Comparison of ENCODE assay signal across 19 mouse cellular contexts in genomic region chr11:19005913-19006693, GRCm38 (mm10). TPM values are rescaled to one million over a fixed set of nuclear protein-coding genes. Genes with fewer than 3 reads are reported as not detected.
DNase-seq lines count a peak whose midpoint lies in the region; ATAC-seq and TF ChIP-seq lines count a peak whose summit lies in the region.
"Had no signal": no experiment of that assay in that cellular context is flagged by ENCODE, and none has a peak within 500 bp of the region (broad histone marks: within the 10 kb centered on the region; RNA-seq: fewer than 3 reads in every experiment).

No protein-coding gene starts in this region.

- 0 out of 2 replicates have a peak, but pooled peaks cover 3% of the 10 kb centered on the region for H3K36me3 ChIP-seq in embryonic facial prominence, embryonic 12.5 days
- H3K36me3 ChIP-seq in embryonic facial prominence, embryonic 10.5 days (replicated peaks): peaks cover 45% of the 10 kb centered on the region
- H3K36me3 ChIP-seq in kidney, embryonic 16.5 days (ENCODE audit: insufficient read depth, low read length): peaks cover 9% of the 10 kb centered on the region; the same call in 1 of the 2 replicates
- H3K36me3 ChIP-seq in neural tube, embryonic 13.5 days: 0 out of 2 replicates have a peak, but pooled peaks cover 15% of the 10 kb centered on the region
- H3K36me3 ChIP-seq in forebrain, embryonic 16.5 days (ENCODE audit: control insufficient read depth, insufficient read depth): no peaks in the 10 kb centered on the region
- H3K36me3 ChIP-seq: midbrain, embryonic 15.5 days had no signal

- H3K9ac ChIP-seq in embryonic facial prominence, embryonic 12.5 days: no peak overlapping the region
- no peak overlapping the region for H3K9ac ChIP-seq in kidney, embryonic 16.5 days (replicated peaks; ENCODE audit: low read length)
- peak overlapping the region; percentile 31; the same call in 1 of the 2 replicates for H3K9ac ChIP-seq in neural tube, embryonic 13.5 days
- no peak overlapping the region for H3K9ac ChIP-seq in forebrain, embryonic 16.5 days (replicated peaks; ENCODE audit: low read depth, low read length)
- H3K9ac ChIP-seq: forebrain, postnatal 0 days; heart, embryonic 12.5 days; midbrain, embryonic 15.5 days had no signal

- no peaks in the 10 kb centered on the region for H3K9me3 ChIP-seq in embryonic facial prominence, embryonic 12.5 days
- no peaks in the 10 kb centered on the region for H3K9me3 ChIP-seq in embryonic facial prominence, embryonic 10.5 days
- no peaks in the 10 kb centered on the region for H3K9me3 ChIP-seq in kidney, embryonic 16.5 days (ENCODE audit: low read length)
- no peaks in the 10 kb centered on the region for H3K9me3 ChIP-seq in neural tube, embryonic 13.5 days
- no peaks in the 10 kb centered on the region for H3K9me3 ChIP-seq in forebrain, embryonic 16.5 days (ENCODE audit: control insufficient read depth, low read length)
- H3K9me3 ChIP-seq: heart, embryonic 12.5 days; midbrain, embryonic 15.5 days had no signal

- WGBS in embryonic facial prominence, embryonic 12.5 days: 50% methylated on average over 3 of the region's 3 CpGs
- 46% methylated on average over 3 of the region's 3 CpGs for WGBS in embryonic facial prominence, embryonic 10.5 days
- WGBS in kidney, embryonic 16.5 days: 48% methylated on average over 3 of the region's 3 CpGs
- 39% methylated on average over 3 of the region's 3 CpGs for WGBS in neural tube, embryonic 13.5 days
- 40% methylated on average over 3 of the region's 3 CpGs for WGBS in forebrain, embryonic 16.5 days

- peaks cover 12% of the 10 kb centered on the region for H3K4me1 ChIP-seq in embryonic facial prominence, embryonic 12.5 days
- peaks cover 36% of the 10 kb centered on the region for H3K4me1 ChIP-seq in embryonic facial prominence, embryonic 10.5 days
- H3K4me1 ChIP-seq in kidney, embryonic 16.5 days (ENCODE audit: insufficient read depth, low read length): peaks cover 35% of the 10 kb centered on the region
- no peaks in the 10 kb centered on the region; the same call in 1 of the 2 replicates for H3K4me1 ChIP-seq in embryonic fibroblast, embryonic 13.5 days (ENCODE audit: control insufficient read depth, insufficient read depth, low read length)
- H3K4me1 ChIP-seq in neural tube, embryonic 13.5 days (replicated peaks): peaks cover 66% of the 10 kb centered on the region
- H3K4me1 ChIP-seq in forebrain, embryonic 16.5 days (replicated peaks; ENCODE audit: control insufficient read depth, insufficient read depth, low read length): peaks cover 7% of the 10 kb centered on the region; the same call in 1 of the 2 replicates

- no peak for DNase-seq in embryonic facial prominence, embryonic 10.5 days (ENCODE audit: low spot score)
- DNase-seq in kidney, postnatal 10 days: no peak
- DNase-seq in embryo, embryonic 9.5 days (ENCODE audit: extremely low spot score): no peak
- DNase-seq: cerebellum, adult 11 months; forebrain, postnatal 0 days; gastrocnemius, postnatal 14 days; kidney, adult 9 months had no signal

- TF ChIP-seq POLR2A in embryonic fibroblast, embryonic 13.5 days (IDR thresholded peaks at IDR 0.05; ENCODE audit: low read depth, low read length): no peak

- H3K27me3 ChIP-seq in embryonic facial prominence, embryonic 12.5 days: peaks cover 14% of the 10 kb centered on the region
- H3K27me3 ChIP-seq in embryonic facial prominence, embryonic 10.5 days (replicated peaks; ENCODE audit: low read depth, poor library complexity, severe bottlenecking): peaks cover 59% of the 10 kb centered on the region
- peaks cover 20% of the 10 kb centered on the region for H3K27me3 ChIP-seq in kidney, embryonic 16.5 days (ENCODE audit: insufficient read depth, low read length)
- no peaks in the 10 kb centered on the region for H3K27me3 ChIP-seq in neural tube, embryonic 13.5 days
- peaks cover 20% of the 10 kb centered on the region for H3K27me3 ChIP-seq in forebrain, embryonic 16.5 days (replicated peaks; ENCODE audit: control insufficient read depth, insufficient read depth, low read length)
- H3K27me3 ChIP-seq: CH12.LX; heart, embryonic 12.5 days; Patski had no signal

- H3K27ac ChIP-seq in embryonic facial prominence, embryonic 12.5 days: 0 out of 2 replicates have a peak overlapping the region, but pooled peaks have one; percentile 50
- H3K27ac ChIP-seq in embryonic facial prominence, embryonic 10.5 days (replicated peaks): no peak overlapping the region
- H3K27ac ChIP-seq in kidney, embryonic 16.5 days (ENCODE audit: low read length): peak overlapping the region; percentile 63; the same call in 1 of the 2 replicates
- H3K27ac ChIP-seq in embryonic fibroblast, embryonic 13.5 days (ENCODE audit: insufficient read depth, low read length): peak overlapping the region; percentile 11
- 0 out of 2 replicates have a peak overlapping the region, but pooled peaks have one; percentile 13 for H3K27ac ChIP-seq in neural tube, embryonic 13.5 days (replicated peaks)
- H3K27ac ChIP-seq in forebrain, embryonic 16.5 days (ENCODE audit: low read length): no peak overlapping the region
- H3K27ac ChIP-seq: macrophage; midbrain, embryonic 15.5 days had no signal

- H3K4me2 ChIP-seq in embryonic facial prominence, embryonic 12.5 days (replicated peaks): no peak overlapping the region
- no peak overlapping the region for H3K4me2 ChIP-seq in kidney, embryonic 16.5 days (replicated peaks; ENCODE audit: low read depth, low read length)
- peak overlapping the region; percentile 92 for H3K4me2 ChIP-seq in neural tube, embryonic 13.5 days
- no peak overlapping the region for H3K4me2 ChIP-seq in forebrain, embryonic 16.5 days (ENCODE audit: low read length)
- H3K4me2 ChIP-seq: heart, embryonic 12.5 days; liver, embryonic 11.5 days; midbrain, embryonic 15.5 days had no signal

- no peak overlapping the region for H3K4me3 ChIP-seq in embryonic facial prominence, embryonic 12.5 days
- H3K4me3 ChIP-seq in embryonic facial prominence, embryonic 10.5 days: no peak overlapping the region
- no peak overlapping the region for H3K4me3 ChIP-seq in kidney, embryonic 16.5 days (ENCODE audit: low read length)
- no peak overlapping the region for H3K4me3 ChIP-seq in embryonic fibroblast, embryonic 13.5 days (ENCODE audit: insufficient read depth, low read length)
- 0 out of 2 replicates have a peak overlapping the region, but pooled peaks have one; percentile 1 for H3K4me3 ChIP-seq in neural tube, embryonic 13.5 days
- no peak overlapping the region for H3K4me3 ChIP-seq in forebrain, embryonic 16.5 days (replicated peaks; ENCODE audit: low read length)
- H3K4me3 ChIP-seq: erythroblast, embryonic 14.5 days; heart, embryonic 12.5 days; midbrain, embryonic 15.5 days had no signal

- TF ChIP-seq CTCF in embryonic fibroblast, embryonic 13.5 days (IDR thresholded peaks at IDR 0.05; ENCODE audit: borderline replicate concordance, insufficient read depth, low read length): no peak

- no peak for ATAC-seq in embryonic facial prominence, embryonic 12.5 days (ENCODE audit: insufficient number of reproducible peaks, insufficient read depth, low FRiP score, low TSS enrichment)
- ATAC-seq in kidney, embryonic 16.5 days (ENCODE audit: low FRiP score, low TSS enrichment): no peak
- ATAC-seq in neural tube, embryonic 13.5 days (ENCODE audit: low read depth): no peak
- ATAC-seq in forebrain, embryonic 16.5 days: no peak
- ATAC-seq: forebrain, postnatal 0 days; midbrain, embryonic 15.5 days; Patski had no signal

RNA-seq across cellular contexts. Expression of gene Meis1, which starts 12.7 kb away (rescaled TPM):
- polyA plus RNA-seq in embryonic facial prominence, embryonic 12.5 days (2016; fragmentation: Nextera tagmentation; extraction: Ambion mirVana): 108 and 113 TPM in 2 replicates
- polyA plus RNA-seq in embryonic facial prominence, embryonic 10.5 days (2016; fragmentation: Nextera tagmentation; extraction: Ambion mirVana): 73.3 and 89.6 TPM in 2 replicates
- 124 and 127 TPM in 2 replicates for polyA plus RNA-seq in kidney, embryonic 16.5 days (2015; fragmentation: Nextera tagmentation; extraction: Ambion mirVana)
- 22.1 and 34.6 TPM in 2 replicates for polyA plus RNA-seq in embryonic fibroblast, embryonic 13.5 days (2011; ENCODE audit: insufficient read length, low read depth, missing spikeins)
- polyA plus RNA-seq in neural tube, embryonic 13.5 days (2015; fragmentation: Nextera tagmentation; extraction: Ambion mirVana): 159 and 171 TPM in 2 replicates
- 28.5 and 41.4 TPM in 2 replicates for polyA plus RNA-seq in forebrain, embryonic 16.5 days (2015; fragmentation: Nextera tagmentation; extraction: Ambion mirVana)

Comparison
In these comparisons a context has a peak if more than half of its experiments do, and no peak if none do; other contexts are left out.
1. H3K27ac ChIP-seq: peak in embryonic facial prominence, embryonic 12.5 days (single experiment), kidney, embryonic 16.5 days (single experiment), embryonic fibroblast, embryonic 13.5 days (single experiment) and neural tube, embryonic 13.5 days (single experiment); none in embryonic facial prominence, embryonic 10.5 days (single experiment) and forebrain, embryonic 16.5 days (single experiment).